Mouse (Mus musculus) layer of hippocampus, postnatal 14 days (tissue): Measurements from ENCODE around the gene Fyn. TPM values are rescaled to one million over a fixed set of nuclear protein-coding genes. Genes with fewer than 3 reads are reported as not detected.

Experiments
- DNase-seq, 2 experiments: peaks; one replicate each; pipeline ENCODE4 v3.0.0; 2021 to 2022; ENCODE audit warnings: low spot score in 2 of 2, mixed read lengths in 1 of 2
- total RNA-seq, 2 experiments: library from RNA; stranded (reverse); gene quantifications; 2 replicates each; pipeline ENCODE4 v1.2.3; 2021

Fyn gene
- total RNA-seq, 2 experiments from 2014 or later, result 260 to 261 TPM

GRCm38 (mm10) chr10:39597116-39597791 is 228.6 kb downstream of the Fyn start:
- no peak for DNase-seq

- DNase-seq, result no peak
These were observed 229.1 kb downstream of the Fyn start for GRCm38 (mm10) chr10:39597792-39598183.

- no peak for DNase-seq
These were observed 230.9 kb downstream of the Fyn start for GRCm38 (mm10) chr10:39599601-39600000.

GRCm38 (mm10) chr10:39600115-39600514 is 231.5 kb downstream of the Fyn start:
- no peak for DNase-seq

- DNase-seq, result no peak
These were observed 232.4 kb downstream of the Fyn start for GRCm38 (mm10) chr10:39601068-39601467.

DNA sequence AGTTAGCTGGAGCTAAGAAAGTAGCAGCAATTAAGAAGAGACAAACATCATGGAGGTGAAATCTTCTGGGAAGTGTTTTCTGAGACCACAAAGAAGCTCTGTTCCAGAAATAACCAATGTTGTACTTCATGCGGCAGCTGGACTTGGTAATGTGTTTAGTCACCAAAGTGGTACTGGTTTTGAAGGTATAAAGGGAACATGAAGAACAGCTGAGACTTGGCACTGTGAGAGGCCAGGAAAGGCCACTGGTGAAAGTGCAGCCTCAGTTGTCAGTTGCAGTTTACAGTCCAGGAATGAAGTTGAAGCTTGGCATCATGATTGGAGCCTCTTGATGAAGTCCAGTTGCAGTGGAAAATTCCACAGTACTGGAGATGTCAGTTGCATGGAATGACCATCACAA is 237.8 kb downstream of the Fyn start:
- no peak for DNase-seq

- DNase-seq, result no peak
These were observed 242.6 kb downstream of the Fyn start for GRCm38 (mm10) chr10:39611234-39611633.

DNA sequence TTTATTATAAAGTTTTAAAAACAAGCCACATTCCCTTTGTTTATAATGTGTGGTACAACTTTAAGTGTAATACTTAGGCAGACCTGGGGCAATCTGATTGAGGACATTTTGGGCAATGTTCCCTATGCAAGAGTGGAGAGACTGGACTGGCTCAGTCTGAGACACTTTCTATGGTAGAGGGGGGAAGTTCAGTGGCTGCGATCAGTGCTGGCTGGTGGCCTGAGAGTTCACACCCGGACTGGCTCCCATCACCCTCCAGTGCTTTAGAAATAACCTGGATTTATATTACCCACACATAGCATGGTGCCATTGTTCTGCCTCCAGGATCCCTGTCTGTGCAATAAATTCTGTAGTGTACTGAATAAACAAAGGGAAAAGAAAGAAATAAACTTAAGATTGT is 243.5 kb downstream of the Fyn start:
- no peak for DNase-seq

DNA sequence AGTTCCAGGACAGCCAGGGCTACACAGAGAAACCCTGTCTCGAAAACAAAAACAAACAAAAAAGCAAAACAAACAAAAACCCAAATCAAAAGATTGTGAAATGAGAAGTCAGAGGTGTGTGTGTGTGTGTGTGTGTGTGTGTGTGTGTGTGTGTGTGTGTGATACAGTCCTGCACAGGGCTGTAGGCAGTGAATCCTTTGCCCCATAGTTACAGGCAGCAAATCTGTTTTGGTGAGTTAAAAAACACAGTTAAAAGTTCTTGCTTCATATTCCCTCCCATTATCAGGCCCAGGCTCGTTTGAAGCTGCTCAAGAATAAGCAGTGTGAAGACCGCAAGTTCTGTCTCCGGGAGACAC is 244.0 kb downstream of the Fyn start, which contains the start of gene Traf3ip2:
Traf3ip2 (plus strand) TSS at position 302 of the 356 bp plus-strand sequence.
- no peak for DNase-seq

- DNase-seq, result no peak
These were observed 244.6 kb downstream of the Fyn start for GRCm38 (mm10) chr10:39612989-39613831.

DNA sequence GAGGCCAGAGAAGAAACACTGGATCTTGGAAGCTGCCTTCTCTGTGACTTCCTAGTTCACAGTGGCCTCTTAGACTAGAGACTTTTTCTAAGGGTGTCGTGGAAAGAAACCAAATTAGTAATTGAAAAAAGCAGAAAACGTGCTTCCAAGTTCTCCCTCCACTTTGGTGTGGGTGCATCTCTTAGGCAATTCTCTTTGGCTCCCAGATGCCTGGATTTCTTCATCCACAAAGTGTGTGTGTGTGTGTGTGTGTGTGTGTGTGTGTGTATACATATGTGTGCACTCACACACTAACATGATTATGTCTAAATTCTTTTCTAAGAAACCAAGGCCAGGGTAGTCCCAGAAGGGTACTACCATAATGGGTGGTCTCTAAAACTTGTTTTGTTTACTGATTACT is 245.3 kb downstream of the Fyn start:
- DNase-seq, result no peak

- DNase-seq, result peak; percentile 30 to 49
These were observed 246.0 kb downstream of the Fyn start for GRCm38 (mm10) chr10:39614676-39615075.

Other genes starting within 250 kb of the Fyn start
- 10 to 100 TPM; 15.1 to 17.6 TPM for gene Fam229b, start 234.9 kb upstream of the Fyn start, total RNA-seq
- 1 to 10 TPM; 3.8 to 4.7 TPM for gene Tube1, start 234.9 kb upstream of the Fyn start, total RNA-seq
- gene Ccn6, start 205.1 kb upstream of the Fyn start, total RNA-seq, result under 1 TPM; 0.45 to 0.53 TPM
- gene Traf3ip2, start 244.1 kb downstream of the Fyn start, total RNA-seq, result 1 to 10 TPM; 3.6 to 4.3 TPM